Mouse (Mus musculus): Measurements from ENCODE around the gene Muc16. TPM values are rescaled to one million over a fixed set of nuclear protein-coding genes. Genes with fewer than 3 reads are reported as not detected.

Gene Muc16
- polyA plus RNA-seq (2012; rRNA removed) = 0.36 and 0.39 TPM in 2 replicates
- polyA plus RNA-seq (2014; fragmentation: Nextera tagmentation; extraction: Ambion mirVana) = 0.30 and 0.33 TPM in 2 replicates

DNA sequence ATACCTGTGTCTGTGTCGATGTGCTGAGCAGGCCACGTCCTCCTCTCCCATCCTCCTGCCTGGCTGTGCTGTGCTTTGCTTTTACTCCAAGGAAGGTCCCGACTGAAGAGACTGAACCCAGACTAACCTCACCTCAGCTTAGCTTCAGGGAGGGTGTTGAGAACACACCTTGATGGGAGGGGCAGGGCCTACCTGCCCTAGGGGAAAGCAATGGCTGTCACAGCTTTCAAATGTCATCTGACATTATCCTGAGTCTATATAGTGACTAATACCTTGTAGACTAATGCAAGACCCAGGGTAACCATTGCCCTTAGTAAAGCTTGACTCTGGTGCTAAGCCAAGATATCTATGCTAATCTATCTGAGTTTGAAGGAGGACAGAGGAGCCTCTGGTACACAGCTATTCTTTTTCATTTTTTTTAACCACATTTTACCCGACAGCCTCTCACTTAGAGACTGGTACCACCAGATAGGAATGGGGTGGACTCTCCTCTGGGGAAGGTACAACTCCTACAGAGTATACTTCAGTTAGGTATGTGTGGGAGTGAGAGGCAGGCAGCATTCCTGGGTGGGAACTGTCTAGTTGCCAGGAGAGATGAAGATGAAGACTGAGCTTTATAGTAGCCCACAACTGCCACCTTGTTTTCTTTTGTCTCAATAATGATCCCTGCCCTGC is at the start of gene Muc16:
Gene Muc16 (minus strand): TSS at position 51 of the 675 bp plus-strand sequence.
- ATAC-seq (ENCODE audit: insufficient read depth) = no peak
- TF ChIP-seq EP300 (IDR thresholded peaks at IDR 0.05; ENCODE audit: low read depth) (no peak), CTCF (IDR thresholded peaks at IDR 0.05; ENCODE audit: low read depth) (no peak)
- H3K4me1 ChIP-seq (replicated peaks; ENCODE audit: control insufficient read depth in 2 of 2, insufficient read depth in 2 of 2, low read length in 1 of 2) = no peaks in the 10 kb centered on the region
- WGBS (ENCODE audit: insufficient replicate concordance) = 62% methylated on average over 4 of the region's 4 CpGs
- no peak within 1 kb of the TSS for H3K27ac ChIP-seq
- no peaks in the 10 kb centered on the region for H3K9me3 ChIP-seq (ENCODE audit: control insufficient read depth, low read length)
- no peak for DNase-seq (ENCODE audit: low read depth in 3 of 3, low spot score in 3 of 3)
- no peak within 1 kb of the TSS for H3K9ac ChIP-seq (replicated peaks)
- no peaks in the 10 kb centered on the region for H3K27me3 ChIP-seq (ENCODE audit: control insufficient read depth, insufficient read depth, low read length)
- no peak within 1 kb of the TSS for H3K4me3 ChIP-seq (ENCODE audit: insufficient read depth in 1 of 2, low read depth in 2 of 2, low read length in 2 of 2)
- H3K4me2 ChIP-seq (ENCODE audit: low read depth) = no peak within 1 kb of the TSS
- H3K36me3 ChIP-seq (replicated peaks; ENCODE audit: control insufficient read depth, insufficient read depth, low read depth) = no peaks in the 10 kb centered on the region

DNA sequence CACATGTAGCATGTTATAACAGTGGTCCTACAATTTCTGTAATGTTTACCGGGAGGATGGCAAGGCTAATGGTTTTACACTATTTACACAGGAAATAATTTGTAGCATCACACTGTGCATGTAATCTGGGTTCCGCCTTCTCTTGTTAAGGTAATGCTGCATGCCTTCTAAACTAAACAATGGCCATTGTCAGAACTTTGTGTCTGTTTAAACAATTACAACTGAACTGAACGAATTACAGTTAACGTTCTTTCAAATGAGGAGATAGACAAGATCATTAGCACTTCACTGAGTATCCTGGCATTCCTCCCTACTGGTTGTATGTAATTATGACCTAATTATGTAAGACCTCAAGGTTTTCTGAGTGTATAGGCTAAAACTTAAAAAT is 48.4 kb upstream of the Muc16 start:
- Histone ChIP-seq H3K27me3 (ENCODE audit: control insufficient read depth, insufficient read depth, low read length) (no peaks in the 10 kb centered on the region), H3K4me3 (ENCODE audit: insufficient read depth in 1 of 2, low read depth in 2 of 2, low read length in 2 of 2) (no peak overlapping the region), H3K9ac (replicated peaks) (no peak overlapping the region), H3K9me3 (ENCODE audit: control insufficient read depth, low read length) (no peaks in the 10 kb centered on the region), H3K4me1 (replicated peaks; ENCODE audit: control insufficient read depth in 2 of 2, insufficient read depth in 2 of 2, low read length in 1 of 2) (no peaks in the 10 kb centered on the region), H3K36me3 (replicated peaks; ENCODE audit: control insufficient read depth, insufficient read depth, low read depth) (no peaks in the 10 kb centered on the region), H3K4me2 (ENCODE audit: low read depth) (no peak overlapping the region), H3K27ac (no peak overlapping the region)
- ATAC-seq (ENCODE audit: insufficient read depth) (no peak), DNase-seq (ENCODE audit: low read depth in 3 of 3, low spot score in 3 of 3) (no peak)
- WGBS (ENCODE audit: insufficient replicate concordance) = 47% methylated on average over 4 of the region's 4 CpGs
- TF ChIP-seq EP300 (IDR thresholded peaks at IDR 0.05; ENCODE audit: low read depth) = no peak
- TF ChIP-seq CTCF (IDR thresholded peaks at IDR 0.05; ENCODE audit: low read depth) = no peak

GRCm38 (mm10) chr9:18721931-18722711 is 47.8 kb upstream of the Muc16 start:
- no peak for ATAC-seq (ENCODE audit: insufficient read depth)
- no peak overlapping the region for H3K4me3 ChIP-seq (ENCODE audit: insufficient read depth in 1 of 2, low read depth in 2 of 2, low read length in 2 of 2)
- H3K27ac ChIP-seq = no peak overlapping the region
- H3K4me2 ChIP-seq (ENCODE audit: low read depth) = no peak overlapping the region
- no peak for DNase-seq (ENCODE audit: low read depth in 3 of 3, low spot score in 3 of 3)
- TF ChIP-seq CTCF (IDR thresholded peaks at IDR 0.05; ENCODE audit: low read depth) = no peak
- no peak for TF ChIP-seq EP300 (IDR thresholded peaks at IDR 0.05; ENCODE audit: low read depth)
- no peak overlapping the region for H3K9ac ChIP-seq (replicated peaks)
- no peaks in the 10 kb centered on the region for H3K27me3 ChIP-seq (ENCODE audit: control insufficient read depth, insufficient read depth, low read length)
- WGBS (ENCODE audit: insufficient replicate concordance) = 23% methylated on average over 6 of the region's 6 CpGs
- no peaks in the 10 kb centered on the region for H3K4me1 ChIP-seq (replicated peaks; ENCODE audit: control insufficient read depth in 2 of 2, insufficient read depth in 2 of 2, low read length in 1 of 2)
- no peaks in the 10 kb centered on the region for H3K9me3 ChIP-seq (ENCODE audit: control insufficient read depth, low read length)
- no peaks in the 10 kb centered on the region for H3K36me3 ChIP-seq (replicated peaks; ENCODE audit: control insufficient read depth, insufficient read depth, low read depth)

DNA sequence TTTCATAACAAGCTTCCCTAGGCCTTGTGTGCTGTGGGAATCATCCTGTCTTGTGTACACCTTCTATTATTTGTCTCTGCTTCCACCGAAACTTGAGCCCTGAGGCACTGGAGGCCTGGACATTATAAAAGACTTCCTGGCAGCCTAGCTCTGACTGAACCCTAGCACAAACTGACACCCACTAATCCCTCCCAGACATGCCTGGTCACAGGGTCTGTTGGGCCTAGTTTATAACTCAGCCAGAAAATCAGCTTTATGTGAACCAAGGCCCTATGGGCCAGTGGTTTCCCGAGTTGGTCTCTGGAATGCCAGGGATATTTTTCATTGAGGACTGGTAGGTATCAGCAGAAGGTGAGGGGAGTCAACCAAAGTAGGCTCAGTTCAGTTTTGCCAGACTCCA is 46.7 kb upstream of the Muc16 start:
- WGBS (ENCODE audit: insufficient replicate concordance) = 31% methylated on average over 2 of the region's 2 CpGs
- Histone ChIP-seq H3K27me3 (ENCODE audit: control insufficient read depth, insufficient read depth, low read length) (no peaks in the 10 kb centered on the region), H3K27ac (no peak overlapping the region), H3K4me3 (ENCODE audit: insufficient read depth in 1 of 2, low read depth in 2 of 2, low read length in 2 of 2) (no peak overlapping the region), H3K36me3 (replicated peaks; ENCODE audit: control insufficient read depth, insufficient read depth, low read depth) (no peaks in the 10 kb centered on the region), H3K4me2 (ENCODE audit: low read depth) (no peak overlapping the region), H3K9ac (replicated peaks) (no peak overlapping the region), H3K9me3 (ENCODE audit: control insufficient read depth, low read length) (no peaks in the 10 kb centered on the region), H3K4me1 (replicated peaks; ENCODE audit: control insufficient read depth in 2 of 2, insufficient read depth in 2 of 2, low read length in 1 of 2) (no peaks in the 10 kb centered on the region)
- ATAC-seq (ENCODE audit: insufficient read depth) = no peak
- no peak for DNase-seq (ENCODE audit: low read depth in 3 of 3, low spot score in 3 of 3)
- TF ChIP-seq EP300 (IDR thresholded peaks at IDR 0.05; ENCODE audit: low read depth) (no peak), CTCF (IDR thresholded peaks at IDR 0.05; ENCODE audit: low read depth) (no peak)

DNA sequence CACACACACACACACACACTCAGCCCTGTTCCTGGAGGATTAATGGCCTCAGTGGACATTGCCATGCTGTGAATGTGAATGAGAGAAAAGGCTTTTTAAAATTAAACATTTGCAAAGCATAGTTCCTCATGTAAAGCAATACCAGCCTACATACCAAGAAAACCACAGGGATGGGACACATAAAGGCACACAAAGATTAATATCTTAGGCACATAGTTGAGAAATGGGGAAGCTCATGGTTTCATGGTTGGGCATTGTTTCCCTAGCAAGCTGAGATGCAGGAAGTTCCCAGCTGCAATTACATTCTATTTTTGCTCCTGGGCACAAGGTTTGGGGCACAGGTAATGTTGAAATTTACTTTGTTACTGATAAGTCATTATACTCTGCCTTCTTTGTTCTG is 31.3 kb upstream of the Muc16 start:
- no peaks in the 10 kb centered on the region for H3K36me3 ChIP-seq (replicated peaks; ENCODE audit: control insufficient read depth, insufficient read depth, low read depth)
- H3K4me3 ChIP-seq (ENCODE audit: insufficient read depth in 1 of 2, low read depth in 2 of 2, low read length in 2 of 2) = no peak overlapping the region
- no peak overlapping the region for H3K9ac ChIP-seq (replicated peaks)
- H3K27me3 ChIP-seq (ENCODE audit: control insufficient read depth, insufficient read depth, low read length) = no peaks in the 10 kb centered on the region
- H3K4me2 ChIP-seq (ENCODE audit: low read depth) = no peak overlapping the region
- no peak overlapping the region for H3K27ac ChIP-seq
- TF ChIP-seq EP300 (IDR thresholded peaks at IDR 0.05; ENCODE audit: low read depth) (no peak), CTCF (IDR thresholded peaks at IDR 0.05; ENCODE audit: low read depth) (no peak)
- DNase-seq (ENCODE audit: low read depth in 3 of 3, low spot score in 3 of 3) (no peak), ATAC-seq (ENCODE audit: insufficient read depth) (no peak)
- no peaks in the 10 kb centered on the region for H3K9me3 ChIP-seq (ENCODE audit: control insufficient read depth, low read length)
- H3K4me1 ChIP-seq (replicated peaks; ENCODE audit: control insufficient read depth in 2 of 2, insufficient read depth in 2 of 2, low read length in 1 of 2) = no peaks in the 10 kb centered on the region
